Mouse (Mus musculus) MEL (cell line): ENCODE data around the gene Elk4. TPM values are rescaled to one million over a fixed set of nuclear protein-coding genes. Genes with fewer than 3 reads are reported as not detected.

ENCODE experiments used
- DNase-seq: peaks from one replicate; pipeline ENCODE4 v3.0.0; 2011; ENCODE audit warnings: low read depth, low spot score
- H3K27ac ChIP-seq: 2 replicates; pipeline ENCODE4 v1.5.1; 2012; ENCODE audit warnings: low read depth, mild to moderate bottlenecking, control low read depth, low read length, moderate library complexity; ENCODE audit not compliant: control insufficient read depth
- H3K27me3 ChIP-seq, 2 experiments: fragments of 150-350 bp in 1 of 2; sonication (generic) in 1 of 2; 2 replicates each; pipeline ENCODE4 v1.6.1; 2012; ENCODE audit warnings: low read length in 2 of 2, mild to moderate bottlenecking in 2 of 2, improper control_type of control experiment in 1 of 2, moderate library complexity in 1 of 2; ENCODE audit not compliant: insufficient read depth in 2 of 2, control insufficient read depth in 1 of 2
- H3K36me3 ChIP-seq, 2 experiments: 2 replicates each; pipeline ENCODE4 v1.6.1; 2012 to 2014; ENCODE audit warnings: low read length in 2 of 2, improper control_type of control experiment in 1 of 2, inconsistent platforms in 1 of 2, mild to moderate bottlenecking in 1 of 2; ENCODE audit not compliant: insufficient read depth in 2 of 2, control insufficient read depth in 1 of 2
- H3K4me1 ChIP-seq, 2 experiments: fragments of 150-350 bp in 1 of 2; sonication (generic) in 1 of 2; 2 replicates each; pipeline ENCODE4 v1.6.1; 2012; ENCODE audit warnings: low read length in 2 of 2, improper control_type of control experiment in 1 of 2, mild to moderate bottlenecking in 1 of 2; ENCODE audit not compliant: insufficient read depth in 2 of 2, control insufficient read depth in 1 of 2
- H3K4me3 ChIP-seq, 2 experiments: fragments of 150-350 bp in 1 of 2; sonication (generic) in 1 of 2; 2 replicates each; pipeline ENCODE4 v1.5.1; 2012; ENCODE audit warnings: low read depth in 2 of 2, low read length in 2 of 2, mild to moderate bottlenecking in 2 of 2, moderate library complexity in 2 of 2, control low read depth in 1 of 2, improper control_type of control experiment in 1 of 2; ENCODE audit not compliant: control insufficient read depth in 1 of 2, insufficient read depth in 1 of 2
- H3K79me2 ChIP-seq: 2 replicates; pipeline ENCODE4 v1.6.1; 2012; ENCODE audit warnings: mild to moderate bottlenecking, low read length, moderate library complexity; ENCODE audit not compliant: control insufficient read depth, poor library complexity, insufficient read depth
- H3K9ac ChIP-seq: 2 replicates; pipeline ENCODE4 v1.6.1; 2012; ENCODE audit warnings: low read depth, mild to moderate bottlenecking, control low read depth, low read length, moderate library complexity; ENCODE audit not compliant: control insufficient read depth, poor library complexity, severe bottlenecking
- H3K9me3 ChIP-seq: fragments of 150-350 bp; sonication (generic); replicated peaks from 2 replicates; pipeline ENCODE4 v1.6.1; 2012; ENCODE audit warnings: mild to moderate bottlenecking, low read length, improper control_type of control experiment, moderate library complexity; ENCODE audit not compliant: insufficient read depth
- BHLHE40 ChIP-seq: IDR thresholded peaks from 2 replicates; pipeline ENCODE4 v1.6.1; 2012; ENCODE audit warnings: low read depth, mild to moderate bottlenecking, inconsistent platforms, low read length, improper control_type of control experiment, borderline replicate concordance
- CHD1 ChIP-seq: IDR thresholded peaks from 2 replicates; pipeline ENCODE4 v1.6.1; 2012; ENCODE audit warnings: low read depth, mild to moderate bottlenecking, inconsistent platforms, low read length, improper control_type of control experiment
- CHD2 ChIP-seq: IDR thresholded peaks from 2 replicates; pipeline ENCODE4 v1.6.1; 2011; ENCODE audit warnings: low read length, improper control_type of control experiment
- E2F4 ChIP-seq: IDR thresholded peaks from 2 replicates; pipeline ENCODE4 v1.6.1; 2011; ENCODE audit warnings: low read depth, low read length, improper control_type of control experiment, borderline replicate concordance
- ELF1 ChIP-seq: IDR thresholded peaks from 2 replicates; pipeline ENCODE4 v1.6.1; 2014; ENCODE audit warnings: low read depth, mild to moderate bottlenecking, inconsistent platforms, low read length, improper control_type of control experiment, moderate library complexity
- EP300 ChIP-seq, 2 experiments: IDR thresholded peaks; 2 replicates each; pipeline ENCODE4 v1.6.1; 2011; ENCODE audit warnings: improper control_type of control experiment in 2 of 2, low read length in 2 of 2, low read depth in 1 of 2, mild to moderate bottlenecking in 1 of 2
- ETS1 ChIP-seq: IDR thresholded peaks from 2 replicates; pipeline ENCODE4 v1.6.1; 2012; ENCODE audit warnings: low read depth, mild to moderate bottlenecking, inconsistent platforms, low read length, improper control_type of control experiment, moderate library complexity
- GABPA ChIP-seq: IDR thresholded peaks from 2 replicates; pipeline ENCODE4 v1.6.1; 2012; ENCODE audit warnings: low read depth, mild to moderate bottlenecking, inconsistent platforms, low read length, improper control_type of control experiment, moderate library complexity
- GATA1 ChIP-seq: IDR thresholded peaks from 2 replicates; pipeline ENCODE4 v1.6.1; 2011; ENCODE audit warnings: low read depth, low read length, improper control_type of control experiment
- HCFC1 ChIP-seq: IDR thresholded peaks from 2 replicates; pipeline ENCODE4 v1.6.1; 2012; ENCODE audit warnings: low read depth, mild to moderate bottlenecking, inconsistent platforms, low read length, improper control_type of control experiment, moderate library complexity
- JUND ChIP-seq: IDR thresholded peaks from 2 replicates; pipeline ENCODE4 v1.6.1; 2011; ENCODE audit warnings: low read depth, mild to moderate bottlenecking, improper control_type of control experiment, low read length
- KAT2A ChIP-seq: conservative IDR thresholded peaks from 2 replicates; pipeline ENCODE4 v1.6.1; 2012; ENCODE audit warnings: low read depth, low read length, improper control_type of control experiment, inconsistent platforms
- MAFK ChIP-seq: IDR thresholded peaks from 2 replicates; pipeline ENCODE4 v1.6.1; 2011; ENCODE audit warnings: low read depth, mild to moderate bottlenecking, low read length, improper control_type of control experiment, borderline replicate concordance
- MAX ChIP-seq: IDR thresholded peaks from 2 replicates; pipeline ENCODE4 v1.6.1; 2011; ENCODE audit warnings: low read length, improper control_type of control experiment
- MAZ ChIP-seq: IDR thresholded peaks from 2 replicates; pipeline ENCODE4 v1.6.1; 2012; ENCODE audit warnings: low read depth, mild to moderate bottlenecking, inconsistent platforms, low read length, improper control_type of control experiment
- MEF2A ChIP-seq: IDR thresholded peaks from 2 replicates; pipeline ENCODE4 v1.6.1; 2014; ENCODE audit warnings: low read depth, mild to moderate bottlenecking, inconsistent platforms, low read length, improper control_type of control experiment; ENCODE audit not compliant: poor library complexity, insufficient replicate concordance, severe bottlenecking; ENCODE audit errors: extremely low read depth
- MXI1 ChIP-seq: IDR thresholded peaks from 2 replicates; pipeline ENCODE4 v1.6.1; 2011; ENCODE audit warnings: mild to moderate bottlenecking, low read depth, low read length, improper control_type of control experiment
- MYC ChIP-seq: IDR thresholded peaks from 2 replicates; pipeline ENCODE4 v1.6.1; 2011; ENCODE audit warnings: low read depth, mild to moderate bottlenecking, low read length, improper control_type of control experiment, moderate library complexity
- NELFE ChIP-seq: IDR thresholded peaks from 2 replicates; pipeline ENCODE4 v1.6.1; 2011; ENCODE audit warnings: low read depth, low read length, improper control_type of control experiment
- NRF1 ChIP-seq: IDR thresholded peaks from 2 replicates; pipeline ENCODE4 v1.6.1; 2014; ENCODE audit warnings: low read depth, mild to moderate bottlenecking, inconsistent platforms, low read length, improper control_type of control experiment, moderate library complexity; ENCODE audit not compliant: poor library complexity, insufficient read depth, severe bottlenecking
- POLR2A ChIP-seq, 2 experiments: IDR thresholded peaks; 2 replicates each; pipeline ENCODE4 v1.6.1; 2011 to 2012; ENCODE audit warnings: low read length in 2 of 2, mild to moderate bottlenecking in 2 of 2, control low read depth in 1 of 2, improper control_type of control experiment in 1 of 2, low read depth in 1 of 2, moderate library complexity in 1 of 2; ENCODE audit not compliant: control insufficient read depth in 1 of 2, insufficient read depth in 1 of 2, poor library complexity in 1 of 2
- POLR2AphosphoS2 ChIP-seq: IDR thresholded peaks from 2 replicates; pipeline ENCODE4 v1.6.1; 2011; ENCODE audit warnings: low read length, improper control_type of control experiment
- POLR2AphosphoS5 ChIP-seq: IDR thresholded peaks from 2 replicates; pipeline ENCODE4 v1.6.1; 2012; ENCODE audit warnings: low read depth, borderline replicate concordance, mild to moderate bottlenecking, inconsistent platforms, low read length, moderate library complexity, mixed read lengths
- RAD21 ChIP-seq: IDR thresholded peaks from 2 replicates; pipeline ENCODE4 v1.6.1; 2011; ENCODE audit warnings: mild to moderate bottlenecking, low read depth, low read length, improper control_type of control experiment
- RCOR1 ChIP-seq: IDR thresholded peaks from 2 replicates; pipeline ENCODE4 v1.6.1; 2012; ENCODE audit warnings: low read depth, mild to moderate bottlenecking, inconsistent platforms, low read length, improper control_type of control experiment
- SIN3A ChIP-seq: IDR thresholded peaks from 2 replicates; pipeline ENCODE4 v1.6.1; 2012; ENCODE audit warnings: low read length, improper control_type of control experiment, inconsistent platforms
- SMC3 ChIP-seq: IDR thresholded peaks from 2 replicates; pipeline ENCODE4 v1.6.1; 2011; ENCODE audit warnings: low read depth, low read length, improper control_type of control experiment
- TAL1 ChIP-seq: IDR thresholded peaks from 2 replicates; pipeline ENCODE4 v1.6.1; 2012; ENCODE audit warnings: mild to moderate bottlenecking, inconsistent platforms, low read length, moderate library complexity, mixed read lengths
- TCF12 ChIP-seq: IDR thresholded peaks from 2 replicates; pipeline ENCODE4 v1.6.1; 2014; ENCODE audit warnings: low read depth, mild to moderate bottlenecking, inconsistent platforms, low read length, improper control_type of control experiment, moderate library complexity
- UBTF ChIP-seq: IDR thresholded peaks from 2 replicates; pipeline ENCODE4 v1.6.1; 2012; ENCODE audit warnings: low read depth, mild to moderate bottlenecking, inconsistent platforms, low read length, improper control_type of control experiment, moderate library complexity, borderline replicate concordance; ENCODE audit not compliant: insufficient read depth
- USF1 ChIP-seq: IDR thresholded peaks from 2 replicates; pipeline ENCODE4 v1.6.1; 2014; ENCODE audit warnings: low read depth, mild to moderate bottlenecking, inconsistent platforms, low read length, improper control_type of control experiment, moderate library complexity
- USF2 ChIP-seq, 2 experiments: IDR thresholded peaks; 2 replicates each; pipeline ENCODE4 v1.6.1; 2011 to 2012; ENCODE audit warnings: improper control_type of control experiment in 2 of 2, low read length in 2 of 2, borderline replicate concordance in 1 of 2, inconsistent platforms in 1 of 2, low read depth in 1 of 2, mild to moderate bottlenecking in 1 of 2; ENCODE audit not compliant: insufficient read depth in 1 of 2
- ZKSCAN1 ChIP-seq: IDR thresholded peaks from 2 replicates; pipeline ENCODE4 v1.6.1; 2012; ENCODE audit warnings: low read depth, mild to moderate bottlenecking, inconsistent platforms, low read length, improper control_type of control experiment, moderate library complexity
- ZMIZ1 ChIP-seq: IDR thresholded peaks from 2 replicates; pipeline ENCODE4 v1.6.1; 2012; ENCODE audit warnings: low read depth, mild to moderate bottlenecking, inconsistent platforms, low read length, improper control_type of control experiment, moderate library complexity
- ZNF384 ChIP-seq: IDR thresholded peaks from 2 replicates; pipeline ENCODE4 v1.6.1; 2012; ENCODE audit warnings: low read depth, mild to moderate bottlenecking, inconsistent platforms, low read length, improper control_type of control experiment
- polyA plus RNA-seq, 2 experiments: library from polyadenylated mRNA; stranded (reverse) in 1 of 2; unstranded in 1 of 2; fragments of >175 nt in 1 of 2; fragments of >200 nt in 1 of 2; gene quantifications; 2 replicates each; pipeline versions ENCODE4 v1.2.1 to v1.2.4; 2012; ENCODE audit warnings: low replicate concordance in 2 of 2, low read depth in 1 of 2; ENCODE audit not compliant: insufficient read length in 2 of 2, insufficient read depth in 1 of 2, missing spikeins in 1 of 2
- total RNA-seq: library from RNA; depleted of rRNA; stranded (reverse); fragments of 300-350 nt; gene quantifications from 2 replicates; pipeline ENCODE4 v1.2.3, GENCODE M21; 2012; rRNA removed

The Elk4 gene
- total RNA-seq: 18.8 and 19.4 TPM in 2 replicates
- 100 to 1,000 TPM in 1 of 2 experiments, 10 to 100 TPM in 1; 20.3 to 191 TPM for polyA plus RNA-seq

GRCm38 (mm10) chr1:132007282-132007815 lies at the start of gene Elk4:
Gene Elk4 (plus strand): TSS chr1:132007607.
- Histone ChIP-seq H3K9me3 (no peaks in the 10 kb centered on the region), H3K9ac (peak within 1 kb of the TSS; percentile 93), H3K27me3 (no peaks in the 10 kb centered on the region), H3K36me3 (peaks cover 0 to 39% of the 10 kb centered on the region in 2 experiments; a peak in 2 of 4 replicates), H3K4me1 (peaks cover 27 to 32% of the 10 kb centered on the region in 2 experiments)
- DNase-seq: peak; percentile 93
- TF ChIP-seq ELF1 (peak; percentile 77), ZMIZ1 (peak; percentile 93), EP300 (IDR thresholded peaks at IDR 0.05; ENCODE audit: low read depth in 1 of 2, low read length in 2 of 2) (no peak; a peak in 1 of 4 replicates), POLR2AphosphoS2 (peak; percentile 73; the same call in 1 of the 2 replicates), MAFK (no peak), ZKSCAN1 (no peak), NRF1 (peak; percentile 7; the same call in 1 of the 2 replicates), USF1 (0 out of 2 replicates have a peak, but pooled peaks have one; percentile 15), MYC (peak; percentile 65; the same call in 1 of the 2 replicates), JUND (no peak), CHD2 (no peak), GATA1 (no peak), SIN3A (peak; percentile 66; the same call in 1 of the 2 replicates), SMC3 (0 out of 2 replicates have a peak, but pooled peaks have one; percentile 8), KAT2A (peak; percentile 50; the same call in 1 of the 2 replicates), E2F4 (no peak), TAL1 (no peak), RCOR1 (no peak), TCF12 (peak; percentile 61; the same call in 1 of the 2 replicates), NELFE (peak; percentile 82), MXI1 (peak; percentile 70), POLR2AphosphoS5 (no peak), HCFC1 (peak; percentile 77), CHD1 (no peak), MEF2A (no peak), POLR2A (IDR thresholded peaks at IDR 0.05; ENCODE audit: control insufficient read depth in 1 of 2, insufficient read depth in 1 of 2, low read depth in 1 of 2, low read length in 2 of 2, poor library complexity in 1 of 2) (peak; percentile 71 to 76; a peak in 3 of 4 replicates), USF2 (IDR thresholded peaks at IDR 0.05; ENCODE audit: borderline replicate concordance in 1 of 2, insufficient read depth in 1 of 2, low read depth in 1 of 2, low read length in 2 of 2) (no peak), MAX (peak; percentile 79), MAZ (peak; percentile 89), ZNF384 (no peak), RAD21 (no peak), GABPA (no peak), UBTF (no peak), ETS1 (peak; percentile 43), BHLHE40 (no peak)
- TF ChIP-seq, all 39 proteins: peak for 17
- peaks cover 43% of the 10 kb centered on the region for H3K79me2 ChIP-seq
- H3K27ac ChIP-seq: peak within 1 kb of the TSS; percentile 98
- peak within 1 kb of the TSS; percentile 90 to 96 for H3K4me3 ChIP-seq
